Mouse (Mus musculus): ENCODE measurements at regions not wholly inside any gene's neighbourhood (a gene's known extent, or its start where the extent isn't known, plus 50 kb on each side); places are given as distances from the start of the nearest gene placed in this dataset.

DNA sequence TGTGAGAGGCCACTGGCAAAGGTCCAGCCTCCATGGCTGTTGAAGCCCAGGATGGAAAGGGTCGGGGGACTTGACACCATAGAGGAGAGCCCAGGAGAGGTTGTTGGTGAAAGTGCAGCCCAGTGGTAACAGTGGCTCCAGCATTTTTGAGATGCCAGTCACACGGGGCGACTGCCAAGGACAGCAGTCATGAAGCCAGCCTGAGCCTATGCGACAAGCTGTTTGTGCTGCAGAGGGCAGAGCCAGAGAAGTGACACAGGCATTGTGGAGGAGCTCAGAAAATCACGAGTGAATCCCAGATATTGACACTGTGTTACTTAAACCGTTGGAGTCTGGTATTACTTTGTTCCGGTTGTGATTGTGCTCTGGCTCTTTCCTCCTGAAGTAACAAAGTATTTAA lies 233.4 kb downstream of the Cryba4 start:
- DNase-seq (ENCODE audit: low spot score in 2 of 2) = no peak

DNA sequence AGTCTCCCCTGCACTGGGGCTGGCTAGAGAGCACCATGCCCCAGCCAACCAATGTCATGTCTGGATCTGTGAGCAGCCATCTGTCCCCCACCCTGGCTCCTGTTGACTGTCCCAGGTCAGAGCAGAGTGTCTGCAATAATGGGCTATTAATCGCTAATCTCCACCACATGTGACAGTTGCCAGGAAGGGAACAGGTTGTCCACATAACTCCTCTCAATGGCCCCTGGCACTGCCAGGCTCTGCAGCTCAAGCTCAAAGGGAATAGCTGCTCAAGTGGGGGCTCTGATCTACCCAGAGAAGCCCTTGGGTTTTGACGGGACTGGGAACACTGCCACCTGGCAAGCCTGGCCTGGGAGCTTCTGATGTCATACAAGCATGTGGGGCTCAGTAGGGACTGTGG lies 231.4 kb downstream of the Cryba4 start:
- no peak for DNase-seq (ENCODE audit: low spot score in 2 of 2)

DNA sequence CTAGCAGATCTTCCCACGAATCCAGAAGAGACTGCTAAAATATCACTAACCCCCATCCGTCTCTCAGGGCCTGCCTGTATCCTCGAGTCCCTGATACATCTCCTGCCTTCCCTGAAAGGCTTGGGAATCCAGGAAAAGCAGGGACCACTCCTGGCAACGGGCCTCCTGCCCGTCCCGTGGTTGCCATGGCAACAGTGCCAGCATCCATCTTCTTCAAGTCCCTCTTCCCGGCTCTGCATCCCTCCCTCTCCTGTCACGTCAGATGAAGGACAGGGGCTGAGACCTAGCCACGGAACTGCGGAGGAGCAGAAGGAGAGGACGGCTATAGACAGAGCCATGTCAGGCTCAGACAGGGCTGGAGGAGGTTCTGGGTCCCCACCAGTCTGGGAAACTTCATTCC lies 222.4 kb downstream of the Cryba4 start:
- no peak for DNase-seq (ENCODE audit: low spot score in 2 of 2)

DNA sequence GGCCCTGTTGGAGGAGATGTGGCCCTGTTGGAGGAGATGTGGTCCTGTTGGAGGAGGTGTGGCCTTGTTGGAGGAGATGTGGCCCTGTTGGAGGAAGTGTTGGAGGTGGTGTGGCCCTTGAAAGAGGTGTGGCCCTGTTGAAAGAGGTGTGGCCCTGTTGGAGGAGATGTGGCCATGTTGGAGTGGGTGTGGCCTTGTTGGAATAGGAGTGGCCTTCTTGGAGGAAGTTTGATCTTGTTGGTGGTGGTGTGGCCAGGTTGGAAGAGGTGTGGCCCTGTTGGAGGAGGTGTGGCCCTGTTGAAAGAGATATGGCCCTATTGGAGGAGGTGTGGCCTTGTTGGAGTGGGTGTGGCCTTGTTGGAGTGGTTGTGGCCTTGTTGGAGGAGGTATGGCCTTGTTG lies 220.3 kb downstream of the Cryba4 start:
- no peak for DNase-seq (ENCODE audit: low spot score in 2 of 2)

DNA sequence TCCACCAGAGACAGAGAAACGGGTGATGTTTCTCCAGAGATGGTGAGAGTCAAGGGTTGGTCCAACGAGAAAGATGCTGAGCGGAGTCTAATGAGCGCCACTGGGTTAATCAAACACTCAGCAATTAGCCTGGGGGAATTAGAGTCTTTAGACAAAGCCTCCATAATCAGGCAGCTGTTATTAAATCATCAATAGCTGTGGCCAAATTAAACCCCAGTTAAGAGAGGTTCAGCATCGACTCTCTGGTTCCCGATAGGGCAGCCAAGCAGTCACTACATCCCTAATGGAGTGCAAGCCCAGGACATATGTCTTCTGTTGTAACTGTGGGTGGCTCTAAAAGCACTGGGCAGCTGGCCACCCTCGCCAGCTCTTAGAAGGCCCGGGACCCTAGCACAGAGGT lies 216.9 kb downstream of the Cryba4 start:
- DNase-seq (ENCODE audit: low spot score in 2 of 2) = no peak

DNA sequence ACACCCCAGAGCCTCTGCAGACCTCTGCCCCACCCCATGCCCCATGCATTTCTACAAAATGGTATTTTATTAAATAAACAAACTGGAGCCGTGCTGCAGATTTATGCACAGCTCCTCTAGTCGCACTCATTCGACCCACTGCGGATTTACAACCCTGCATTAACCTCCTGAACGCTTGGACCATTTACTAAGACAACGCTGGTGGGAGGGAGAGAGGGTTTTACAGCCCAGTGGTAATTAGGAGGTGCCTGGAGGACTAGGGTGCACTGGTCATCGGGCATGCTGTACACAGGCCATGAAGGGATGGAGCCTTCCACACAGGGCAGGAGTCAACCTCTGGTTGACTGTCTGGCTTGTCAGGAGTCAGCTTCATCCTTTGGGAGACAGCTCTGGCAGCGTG lies 215.2 kb downstream of the Cryba4 start:
- DNase-seq (ENCODE audit: low spot score in 2 of 2) = no peak

DNA sequence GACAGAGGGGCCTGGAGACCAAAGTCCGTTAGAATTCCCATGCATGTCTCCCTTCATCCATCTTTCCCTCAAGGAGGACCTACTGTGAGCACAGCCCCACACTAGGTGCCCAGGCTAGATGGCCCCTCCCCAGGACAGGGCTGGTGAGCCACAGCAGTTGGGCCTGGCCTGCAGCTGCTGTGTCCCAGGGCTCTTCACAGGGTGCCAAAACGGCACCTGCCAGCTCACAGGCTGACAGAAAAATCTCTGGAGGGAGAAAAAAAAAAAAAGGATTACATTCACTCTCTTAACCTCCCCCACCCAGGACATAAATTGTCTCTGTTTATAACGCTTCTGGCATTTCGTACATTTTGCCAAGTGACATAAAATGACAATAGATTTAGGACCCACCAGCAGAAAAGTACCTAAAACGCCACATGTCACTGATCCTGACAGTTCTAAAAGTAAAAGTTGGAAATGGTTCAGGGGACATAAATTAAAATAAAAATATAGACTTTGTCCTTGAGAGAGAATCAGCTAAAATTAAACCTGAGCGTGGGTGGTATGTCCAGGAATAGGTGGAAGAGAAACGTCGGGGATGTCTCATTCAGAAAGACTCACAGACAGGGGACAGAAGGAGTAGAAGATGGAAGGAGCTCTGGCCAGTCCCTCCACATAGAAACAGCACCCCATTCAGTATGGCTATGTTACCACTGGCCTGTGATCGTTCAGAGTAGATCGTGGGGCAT lies 212.5 kb downstream of the Cryba4 start:
- no peak for DNase-seq (ENCODE audit: low spot score in 2 of 2)

DNA sequence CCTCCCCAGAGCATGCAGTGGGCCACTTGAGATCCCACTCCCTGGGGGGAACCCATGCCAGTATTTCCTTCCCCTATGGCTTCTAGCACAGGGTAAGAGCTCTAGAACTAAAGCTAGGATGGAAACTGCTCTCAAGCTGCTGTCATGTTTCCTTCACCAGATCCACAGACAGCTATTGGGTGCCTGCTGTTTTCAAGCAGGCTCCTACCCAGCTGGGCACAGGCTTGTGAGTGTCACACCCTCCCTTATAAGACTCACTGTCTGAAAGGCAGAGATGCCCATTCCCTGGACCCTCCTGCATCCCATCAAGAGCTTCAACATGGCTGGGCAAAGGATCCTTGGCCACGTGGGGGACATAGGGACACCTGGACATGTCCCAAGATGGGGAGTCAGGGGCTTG lies 211.6 kb downstream of the Cryba4 start:
- DNase-seq (ENCODE audit: low spot score in 2 of 2) = no peak

DNA sequence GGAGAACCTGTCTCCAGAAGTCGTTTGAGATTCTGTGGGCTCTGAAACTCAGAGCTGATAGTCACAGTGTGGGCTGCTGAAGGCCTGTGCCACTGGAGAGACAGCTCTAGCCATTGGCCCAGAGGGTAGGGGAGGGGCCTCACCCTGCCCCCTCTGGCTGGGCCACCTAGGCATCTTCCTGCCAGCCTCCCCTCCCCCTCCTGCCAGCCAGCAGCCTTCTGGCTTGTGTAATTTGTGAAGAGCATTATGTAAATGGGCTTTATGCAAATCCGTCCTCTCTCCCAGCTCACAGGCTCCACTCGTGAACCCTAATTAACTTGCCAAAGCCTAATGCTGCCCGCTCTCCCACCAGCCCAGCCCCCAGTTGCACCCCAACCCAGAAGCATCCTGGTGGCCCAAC lies 211.0 kb downstream of the Cryba4 start:
- peak in 1 of 2 experiments; percentile 17 for DNase-seq (ENCODE audit: low spot score in 2 of 2)

DNA sequence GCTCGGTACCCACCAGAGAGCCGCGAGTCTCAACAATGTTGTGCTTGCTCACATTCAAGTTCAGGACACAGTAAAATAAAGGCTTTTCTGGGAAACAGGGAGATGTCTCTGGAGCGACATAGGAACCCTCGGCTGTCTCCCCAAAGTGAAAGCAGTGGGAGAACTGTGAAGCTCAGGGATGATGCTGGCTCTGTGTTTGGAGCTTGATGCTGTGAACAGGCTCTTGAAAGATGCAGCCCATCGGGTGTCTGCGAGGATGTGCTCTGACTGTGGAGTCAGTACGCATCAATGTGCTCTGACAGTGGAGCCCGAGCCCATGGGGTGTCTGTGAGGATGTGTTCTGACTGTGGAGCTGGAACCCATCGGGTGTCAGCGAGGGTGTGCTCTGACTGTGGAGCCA lies 210.1 kb downstream of the Cryba4 start:
- DNase-seq (ENCODE audit: low spot score in 2 of 2) = no peak

DNA sequence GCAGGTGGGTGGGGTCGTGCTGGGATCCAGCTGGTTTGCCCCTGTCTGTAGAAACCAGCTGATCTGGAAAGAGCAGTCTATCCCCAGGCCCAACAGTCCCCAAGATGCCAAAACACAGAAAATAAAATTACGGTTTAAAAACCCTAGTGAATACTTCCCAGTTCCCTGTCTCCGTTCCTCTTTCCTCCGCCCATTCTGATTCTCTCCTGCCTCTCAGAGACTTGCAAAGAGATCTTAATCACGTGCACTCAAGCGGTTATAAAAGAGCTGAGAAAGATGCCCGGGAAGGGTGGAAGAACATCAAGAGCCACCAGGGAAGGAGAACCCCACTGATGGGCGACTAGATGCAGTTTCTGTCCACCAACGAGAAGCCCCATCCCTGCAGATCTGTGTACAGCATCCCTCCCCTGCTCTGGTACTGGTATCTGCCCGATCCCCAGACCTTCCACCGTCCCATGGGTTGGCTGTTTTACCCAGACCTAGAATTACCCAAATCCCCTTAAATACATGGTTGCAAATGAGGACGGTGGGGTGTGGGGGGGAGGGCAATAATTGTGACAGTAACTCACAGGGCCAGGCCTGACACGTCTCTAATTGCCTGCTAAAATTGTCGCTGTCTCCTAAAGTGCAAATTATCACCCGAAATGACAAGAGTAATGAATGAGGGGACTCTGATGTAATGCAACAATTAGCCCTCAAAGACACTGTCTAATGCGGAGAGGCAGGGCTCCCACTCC lies 202.1 kb downstream of the Cryba4 start:
- DNase-seq (ENCODE audit: low spot score in 2 of 2) = no peak

DNA sequence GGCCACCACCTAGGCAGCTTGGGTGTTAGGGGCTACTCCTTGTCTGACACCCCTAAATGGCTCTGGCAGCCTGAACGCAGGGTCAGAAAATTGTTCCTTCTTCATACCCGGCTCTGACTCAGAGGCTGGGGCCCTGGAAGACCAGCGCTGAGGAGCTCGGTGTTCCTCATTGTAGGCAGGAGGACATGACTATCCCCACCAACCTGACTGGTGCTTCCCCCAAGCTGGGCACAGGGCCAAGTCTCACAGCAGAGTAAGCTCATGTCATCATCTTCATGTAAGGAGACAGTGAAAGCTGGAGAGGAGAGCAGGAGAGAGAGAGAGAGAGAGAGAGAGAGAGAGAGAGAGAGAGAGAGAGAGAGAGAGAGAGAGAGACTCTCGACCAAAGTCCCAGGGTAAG lies 201.4 kb downstream of the Cryba4 start:
- DNase-seq (ENCODE audit: low spot score in 2 of 2) = no peak

DNA sequence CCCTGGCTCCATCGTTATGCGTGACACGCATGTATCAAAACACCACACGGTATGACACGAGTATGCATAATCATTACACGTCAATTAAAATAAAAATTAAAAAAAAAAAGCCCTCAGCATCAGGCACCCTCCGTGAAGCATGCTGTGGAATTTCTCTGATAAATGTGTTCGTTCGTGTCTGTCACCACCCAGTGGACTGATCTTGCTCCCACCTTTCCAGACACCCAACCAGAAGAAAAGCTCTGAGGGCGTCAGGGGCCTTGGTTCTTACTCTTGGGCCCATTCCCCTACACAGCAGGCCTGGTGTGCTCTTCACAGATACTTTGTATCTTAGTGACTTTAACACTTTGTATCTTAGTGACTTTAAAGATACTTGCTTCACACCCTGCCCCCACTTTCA lies 200.5 kb downstream of the Cryba4 start:
- DNase-seq (ENCODE audit: low spot score in 2 of 2) = no peak

DNA sequence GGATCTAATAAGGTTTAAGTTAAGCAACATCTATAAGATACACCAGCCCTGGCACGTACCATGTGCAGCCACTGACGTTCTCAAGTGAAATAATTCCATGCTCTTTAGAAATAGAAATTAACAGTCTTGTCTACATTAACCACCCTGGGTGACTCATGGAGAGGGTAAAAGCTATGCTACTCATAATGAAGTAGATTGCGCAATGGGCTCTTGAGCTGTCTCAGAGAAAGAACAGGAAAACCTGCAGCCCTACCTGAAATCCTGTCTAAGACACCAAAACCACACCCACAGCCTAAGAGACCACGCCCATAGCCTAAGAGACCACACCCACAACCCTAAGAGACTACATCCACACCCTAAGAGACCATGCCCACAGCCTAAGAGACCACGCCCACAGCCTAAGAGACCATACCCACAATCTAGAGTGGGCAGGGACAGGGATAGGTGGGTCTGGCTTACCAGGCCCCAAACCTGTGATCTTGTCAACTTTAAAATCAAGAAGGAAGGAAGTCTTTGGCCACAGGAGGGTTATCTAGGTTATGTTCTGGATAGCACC lies 198.6 kb downstream of the Cryba4 start:
- no peak for DNase-seq (ENCODE audit: low spot score in 2 of 2)

DNA sequence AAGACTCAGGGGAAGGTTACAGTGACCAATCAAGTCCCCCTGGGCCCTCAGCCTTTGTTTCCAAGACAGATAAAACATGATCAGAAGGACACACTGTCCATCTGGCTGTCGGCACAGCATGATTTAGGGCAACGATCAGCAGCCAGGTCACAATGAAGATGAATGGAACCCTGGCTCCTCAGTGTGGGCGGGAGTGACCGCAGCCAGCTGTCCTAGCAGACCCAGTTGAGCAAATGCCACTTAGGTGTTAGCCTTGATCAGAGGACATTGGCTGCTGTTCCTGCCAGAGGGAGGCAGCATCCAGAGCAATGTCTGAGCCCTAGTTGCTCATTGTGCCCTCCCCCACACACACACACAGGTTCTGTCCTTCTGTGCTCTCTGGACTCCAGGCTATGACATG lies 197.3 kb downstream of the Cryba4 start:
- DNase-seq (ENCODE audit: low spot score in 2 of 2) = no peak

DNA sequence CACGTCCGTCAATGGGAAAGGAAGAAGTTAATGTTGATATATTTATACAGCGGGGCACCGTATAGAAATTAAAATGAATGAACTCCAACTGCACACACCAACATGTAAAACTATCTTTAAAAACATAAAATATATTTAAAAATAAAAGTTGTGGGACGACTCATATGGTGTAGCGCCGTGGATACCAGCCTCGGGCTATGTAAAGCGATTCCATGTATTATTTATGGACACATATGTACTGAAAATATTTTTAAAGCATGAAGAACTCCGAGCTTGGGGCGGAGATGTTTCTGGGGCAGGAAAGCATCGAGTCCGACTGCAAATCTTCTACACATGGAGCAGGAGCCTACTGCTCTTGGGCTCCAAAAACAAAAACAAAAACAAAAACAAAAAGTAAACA lies 182.4 kb downstream of the Cryba4 start:
- DNase-seq (ENCODE audit: low spot score in 2 of 2) = no peak

DNA sequence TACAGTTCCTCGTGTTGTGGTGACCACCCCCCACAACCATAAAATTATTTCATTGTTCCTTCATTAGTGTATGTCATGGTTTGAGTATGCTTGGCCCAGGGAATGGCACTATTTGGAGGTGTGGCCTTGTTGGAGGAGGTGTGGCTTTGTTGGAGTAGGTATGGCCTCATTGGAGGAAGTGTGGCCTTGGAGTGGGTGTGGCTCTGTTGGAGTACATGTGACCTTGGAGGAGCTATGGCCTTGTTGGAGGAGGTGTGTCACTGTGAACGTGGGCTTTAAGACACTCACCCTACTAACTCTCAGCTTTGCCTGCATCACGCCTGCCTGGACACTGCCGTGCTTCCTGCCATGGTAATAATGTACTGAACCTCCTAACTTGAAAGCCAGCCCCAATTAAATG lies 179.9 kb downstream of the Cryba4 start:
- DNase-seq (ENCODE audit: low spot score in 2 of 2) = no peak

DNA sequence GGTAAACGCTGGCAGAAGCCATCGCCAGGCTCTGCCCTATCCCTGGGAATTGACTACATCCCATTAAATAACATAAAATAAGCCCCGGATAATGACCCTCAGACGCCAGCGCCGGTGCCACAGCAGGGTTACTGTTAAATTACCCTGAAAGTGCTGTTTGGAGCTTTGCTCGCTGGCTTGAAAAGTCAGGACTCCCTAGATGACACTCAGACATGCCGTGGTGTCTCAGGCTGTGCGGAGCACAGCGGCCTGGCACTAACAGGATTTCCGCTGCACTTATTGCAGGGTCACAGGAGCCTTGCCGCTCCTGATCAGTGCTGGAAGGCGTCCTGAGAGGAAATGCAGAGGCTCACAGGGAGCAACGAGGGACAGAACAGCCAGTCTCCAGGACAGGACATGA lies 175.2 kb downstream of the Cryba4 start:
- no peak for DNase-seq (ENCODE audit: low spot score in 2 of 2)

DNA sequence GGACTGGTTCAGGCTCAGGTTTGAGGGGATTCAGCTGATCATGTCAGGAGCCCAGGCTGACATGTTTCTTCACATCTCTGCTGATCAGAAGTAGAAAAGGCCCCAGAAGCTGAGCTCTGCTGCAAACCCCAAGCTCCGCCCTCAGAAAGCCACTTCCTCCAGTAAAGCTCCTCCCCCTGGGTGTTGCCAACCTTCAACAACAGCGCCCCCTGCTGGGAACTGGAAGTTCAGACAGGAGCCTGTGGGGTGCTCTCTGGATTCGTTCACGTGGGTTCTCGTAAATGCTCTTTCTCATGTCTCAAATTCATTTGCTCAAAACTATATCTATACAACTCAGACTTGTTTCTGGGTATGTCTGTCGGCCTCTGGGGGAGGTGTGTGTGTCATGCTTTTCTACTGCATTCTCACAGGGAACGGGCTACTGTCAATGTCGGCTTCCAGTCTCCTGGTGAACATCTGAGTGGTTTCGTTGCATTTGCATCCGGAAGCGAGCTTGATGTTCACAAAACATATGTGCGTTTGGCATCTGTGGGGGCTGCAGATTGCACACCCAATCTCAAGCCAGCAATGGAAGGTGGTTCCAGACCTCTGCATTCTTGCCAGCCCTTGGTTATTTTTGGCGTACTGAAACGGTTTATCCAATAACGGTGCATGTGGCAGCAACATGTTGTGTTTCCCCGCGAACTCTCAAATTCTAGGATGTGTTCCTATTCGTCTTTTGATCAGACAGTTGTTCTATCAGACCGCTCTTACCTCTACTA lies 174.3 kb downstream of the Cryba4 start:
- DNase-seq (ENCODE audit: low spot score in 2 of 2) = peak; percentile 9 to 37

DNA sequence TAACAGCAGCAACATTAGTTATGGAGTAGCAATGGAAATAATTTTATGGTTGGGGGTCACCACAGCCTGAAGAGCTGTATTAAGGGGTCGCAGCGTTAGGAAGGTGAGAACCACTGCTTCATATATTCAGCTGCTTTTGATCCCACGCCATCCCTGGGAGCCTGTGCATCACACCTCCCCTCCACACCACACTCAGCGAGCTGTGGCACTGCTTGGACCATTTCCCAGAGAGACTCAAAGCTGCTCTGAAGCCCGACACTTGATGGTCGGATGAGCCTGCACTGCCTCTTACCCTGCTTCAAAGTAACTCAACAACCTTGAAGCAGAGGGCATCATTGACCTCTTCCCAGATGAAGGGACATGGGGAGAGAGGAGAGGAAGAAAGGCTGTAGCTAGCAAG lies 171.3 kb downstream of the Cryba4 start:
- DNase-seq (ENCODE audit: low spot score in 2 of 2) = no peak

DNA sequence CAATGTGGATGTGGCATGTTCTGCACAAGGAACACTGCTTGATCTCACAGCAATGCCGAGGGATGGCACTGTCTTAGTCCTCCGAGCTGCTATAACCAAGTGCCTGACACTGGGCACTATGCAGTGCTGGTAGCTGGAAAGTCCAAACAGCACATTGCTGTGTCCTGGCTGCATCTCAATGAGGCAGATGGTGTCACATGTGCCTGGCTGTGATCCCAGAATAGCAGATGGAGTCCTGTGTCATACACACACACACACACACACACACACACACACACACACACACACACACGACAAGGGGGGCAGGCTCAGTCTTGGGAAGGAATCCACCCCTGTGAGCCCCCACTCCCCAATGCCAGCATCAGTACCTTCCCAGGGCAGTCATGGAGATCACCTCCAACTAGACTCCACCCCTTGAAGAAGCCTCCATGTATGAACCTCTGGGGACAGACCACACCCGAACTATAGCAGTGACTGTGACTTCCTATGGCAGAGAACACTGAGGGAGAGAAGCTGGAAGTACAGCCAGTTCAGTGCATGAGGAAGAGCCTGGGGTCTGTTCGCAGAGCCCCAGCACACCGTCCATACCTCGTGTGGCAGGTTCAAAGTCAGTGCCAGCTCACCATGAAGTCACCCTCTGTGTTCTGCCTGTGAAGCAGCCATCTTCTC lies 160.3 kb downstream of the Cryba4 start:
- no peak for DNase-seq (ENCODE audit: low spot score in 2 of 2)

Data from urinary bladder, postnatal 36 days (tissue).